Mouse (Mus musculus): ENCODE results near the gene Pfkfb2. TPM values are rescaled to one million over a fixed set of nuclear protein-coding genes. Genes with fewer than 3 reads are reported as not detected.

Pfkfb2 gene
- polyA plus RNA-seq (2015; fragmentation: Nextera tagmentation; extraction: Ambion mirVana): 17.3 and 20.2 TPM in 2 replicates

DNA sequence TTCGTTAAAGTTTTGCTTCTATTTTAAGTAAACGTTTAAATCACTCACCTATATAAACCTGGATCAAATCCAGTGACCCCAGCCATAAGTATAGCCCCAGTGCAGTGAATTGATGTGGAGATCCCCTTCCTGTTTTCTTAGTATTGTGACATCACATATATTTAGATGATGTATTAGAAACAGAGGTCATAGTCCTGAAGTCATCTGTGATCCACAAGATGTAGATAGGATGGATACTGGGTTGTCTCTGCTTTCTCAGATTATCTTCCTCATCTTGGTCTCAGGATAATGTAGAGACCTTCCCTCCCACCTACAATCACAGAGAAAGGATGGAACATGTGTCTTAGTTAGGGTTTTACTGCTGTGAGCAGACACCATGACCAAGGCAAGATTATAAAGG lies at the start of gene Pfkfb2:
TSS of gene Pfkfb2 (minus strand) at position 101 of the 400 bp plus-strand sequence.
- H3K4me1 ChIP-seq (replicated peaks): no peaks in the 10 kb centered on the region
- no peak within 1 kb of the TSS for H3K9ac ChIP-seq
- no peak for ATAC-seq (ENCODE audit: low FRiP score, low read depth)
- WGBS: 92% methylated on average over 2 of the region's 2 CpGs
- peaks cover 3% of the 10 kb centered on the region; the same call in 1 of the 2 replicates for H3K36me3 ChIP-seq
- no peaks in the 10 kb centered on the region for H3K9me3 ChIP-seq
- no peak within 1 kb of the TSS for H3K27ac ChIP-seq (replicated peaks)
- no peak within 1 kb of the TSS for H3K4me3 ChIP-seq
- H3K4me2 ChIP-seq: no peak within 1 kb of the TSS
- H3K27me3 ChIP-seq: no peaks in the 10 kb centered on the region

DNA sequence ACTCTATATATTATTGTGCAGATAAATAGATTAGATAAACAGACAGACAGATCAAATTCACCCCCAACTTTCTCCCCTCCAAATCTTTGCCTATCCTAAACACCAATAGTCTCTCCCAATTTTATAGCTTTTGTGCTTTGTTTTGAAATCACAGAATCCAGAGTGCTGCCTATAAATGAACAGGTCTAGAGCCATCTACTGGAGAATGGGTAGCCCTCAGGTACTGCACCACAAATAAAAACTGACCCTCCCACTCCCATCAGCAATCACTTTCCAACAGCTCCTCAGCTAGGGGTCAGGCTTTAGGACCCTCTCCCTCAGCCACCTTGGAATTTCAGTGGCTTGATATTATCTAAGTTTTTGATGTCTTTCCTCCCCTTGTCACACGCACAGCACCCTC lies 47.6 kb upstream of the Pfkfb2 start:
- no peaks in the 10 kb centered on the region for H3K27me3 ChIP-seq
- no peak overlapping the region for H3K4me2 ChIP-seq
- no peak overlapping the region for H3K27ac ChIP-seq (replicated peaks)
- H3K4me3 ChIP-seq: no peak overlapping the region
- H3K9me3 ChIP-seq: no peaks in the 10 kb centered on the region
- WGBS: 91% methylated on average over 1 of the region's 1 CpGs
- H3K9ac ChIP-seq: no peak overlapping the region
- no peaks in the 10 kb centered on the region for H3K36me3 ChIP-seq
- no peaks in the 10 kb centered on the region for H3K4me1 ChIP-seq (replicated peaks)
- no peak for ATAC-seq (ENCODE audit: low FRiP score, low read depth)

DNA sequence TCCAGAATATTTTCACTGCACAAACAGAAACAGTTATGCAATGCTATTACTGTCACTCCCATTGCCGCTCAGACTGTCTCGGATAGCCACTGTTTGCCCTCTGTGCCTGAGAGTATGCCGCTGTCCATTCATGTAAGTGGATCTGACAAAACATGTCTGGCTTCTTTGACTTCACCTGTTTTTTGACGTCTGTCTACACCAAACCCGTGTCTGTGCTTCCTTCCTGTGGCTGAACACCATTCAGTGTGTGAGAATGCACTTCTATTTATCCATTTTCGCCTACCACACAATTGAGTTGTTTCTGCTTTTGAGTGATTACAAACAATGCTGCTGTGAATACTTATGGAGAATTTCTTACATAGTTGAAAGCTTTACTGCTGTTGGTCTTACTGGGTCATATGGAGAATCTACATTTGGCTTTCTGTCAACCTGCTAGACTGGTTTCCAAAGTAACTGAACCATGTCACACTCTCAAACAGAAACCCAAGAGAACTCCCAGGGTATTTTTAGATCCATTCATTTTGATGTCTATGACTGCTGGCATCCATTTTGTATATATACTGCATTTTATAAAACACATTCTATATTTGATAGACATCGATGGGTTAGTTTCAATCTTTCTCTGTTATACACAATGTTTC lies 46.8 kb upstream of the Pfkfb2 start:
- Histone ChIP-seq H3K36me3 (no peaks in the 10 kb centered on the region), H3K4me3 (no peak overlapping the region), H3K4me2 (no peak overlapping the region), H3K27me3 (no peaks in the 10 kb centered on the region), H3K9ac (no peak overlapping the region), H3K9me3 (no peaks in the 10 kb centered on the region), H3K4me1 (replicated peaks) (no peaks in the 10 kb centered on the region), H3K27ac (replicated peaks) (no peak overlapping the region)
- ATAC-seq (ENCODE audit: low FRiP score, low read depth): no peak
- WGBS: 80% methylated on average over 7 of the region's 7 CpGs

DNA sequence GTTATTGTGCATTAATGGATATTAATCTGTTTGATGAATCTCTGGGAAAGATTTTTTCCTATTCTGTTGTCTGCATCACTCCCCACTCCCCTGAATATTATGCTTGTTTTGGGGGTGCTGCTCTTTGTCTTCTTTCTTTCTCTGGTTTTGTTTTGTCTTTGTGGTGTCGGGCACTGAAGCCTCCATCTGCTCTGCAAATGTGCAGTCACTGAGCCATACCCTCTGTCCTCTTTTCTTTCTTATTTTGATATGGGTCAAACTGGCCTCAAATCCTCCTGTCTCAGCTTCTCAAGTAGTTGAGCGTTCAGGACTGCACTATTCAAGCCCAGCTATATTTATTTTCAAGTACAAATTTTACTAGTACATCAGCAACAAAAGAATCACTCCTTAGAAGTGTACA lies 46.2 kb upstream of the Pfkfb2 start:
- Histone ChIP-seq H3K27ac (replicated peaks) (no peak overlapping the region), H3K4me3 (no peak overlapping the region), H3K36me3 (no peaks in the 10 kb centered on the region), H3K27me3 (no peaks in the 10 kb centered on the region), H3K4me1 (replicated peaks) (no peaks in the 10 kb centered on the region), H3K4me2 (no peak overlapping the region), H3K9me3 (no peaks in the 10 kb centered on the region), H3K9ac (no peak overlapping the region)
- ATAC-seq (ENCODE audit: low FRiP score, low read depth): no peak
- 33% methylated on average over 2 of the region's 2 CpGs for WGBS

DNA sequence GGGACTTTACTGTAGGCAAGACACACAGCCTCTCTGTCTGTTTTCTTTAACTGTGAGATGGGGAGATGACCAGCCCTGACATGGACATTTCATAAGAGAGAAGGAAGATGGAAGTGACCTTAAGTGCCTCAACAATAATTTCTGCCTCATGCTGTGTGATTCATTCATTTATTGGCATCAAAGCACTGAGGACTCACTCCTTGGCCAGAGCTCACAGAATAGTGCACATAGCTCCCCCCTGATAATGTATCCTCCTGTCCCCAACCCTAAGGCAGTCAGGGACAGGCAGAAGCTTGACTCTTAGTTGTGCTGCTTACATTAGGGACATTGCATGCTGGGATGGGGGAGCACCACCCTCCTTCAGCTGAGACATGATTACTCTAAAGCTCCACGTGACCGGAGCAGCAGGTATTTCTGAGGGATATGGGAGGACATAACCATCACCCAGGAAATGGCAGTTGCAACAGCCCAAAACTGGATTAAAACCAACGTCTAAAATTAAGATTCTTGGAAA lies 42.0 kb upstream of the Pfkfb2 start:
- no peak overlapping the region for H3K9ac ChIP-seq
- H3K27ac ChIP-seq (replicated peaks): no peak overlapping the region
- H3K4me2 ChIP-seq: no peak overlapping the region
- no peaks in the 10 kb centered on the region for H3K9me3 ChIP-seq
- H3K4me1 ChIP-seq (replicated peaks): no peaks in the 10 kb centered on the region
- no peak overlapping the region for H3K4me3 ChIP-seq
- WGBS: 75% methylated on average over 3 of the region's 3 CpGs
- H3K36me3 ChIP-seq: no peaks in the 10 kb centered on the region
- H3K27me3 ChIP-seq: no peaks in the 10 kb centered on the region
- no peak for ATAC-seq (ENCODE audit: low FRiP score, low read depth)

DNA sequence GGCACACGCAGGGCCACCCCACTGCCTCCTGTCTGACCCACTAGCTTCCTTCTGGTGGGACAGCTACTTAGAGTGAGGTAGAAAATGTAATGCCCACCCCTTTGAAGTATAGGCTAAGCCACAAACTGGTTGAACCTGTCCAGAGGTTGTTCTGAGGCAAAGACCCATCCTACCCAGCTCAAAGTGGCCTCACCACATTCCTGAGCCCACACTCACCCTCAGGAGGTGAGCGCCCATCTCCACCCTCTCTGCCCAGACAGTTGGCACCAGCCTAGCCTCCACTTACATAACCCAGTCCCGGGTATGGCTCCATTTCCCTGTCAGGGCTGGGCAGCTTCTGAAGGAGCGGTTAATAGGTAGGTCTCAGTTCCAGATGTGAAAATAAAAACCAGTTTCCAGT lies 41.4 kb upstream of the Pfkfb2 start:
- Histone ChIP-seq H3K4me2 (no peak overlapping the region), H3K36me3 (no peaks in the 10 kb centered on the region), H3K9ac (no peak overlapping the region), H3K27ac (replicated peaks) (no peak overlapping the region), H3K9me3 (no peaks in the 10 kb centered on the region), H3K4me1 (replicated peaks) (no peaks in the 10 kb centered on the region), H3K4me3 (no peak overlapping the region), H3K27me3 (no peaks in the 10 kb centered on the region)
- no peak for ATAC-seq (ENCODE audit: low FRiP score, low read depth)
- 87% methylated on average over 4 of the region's 4 CpGs for WGBS

DNA sequence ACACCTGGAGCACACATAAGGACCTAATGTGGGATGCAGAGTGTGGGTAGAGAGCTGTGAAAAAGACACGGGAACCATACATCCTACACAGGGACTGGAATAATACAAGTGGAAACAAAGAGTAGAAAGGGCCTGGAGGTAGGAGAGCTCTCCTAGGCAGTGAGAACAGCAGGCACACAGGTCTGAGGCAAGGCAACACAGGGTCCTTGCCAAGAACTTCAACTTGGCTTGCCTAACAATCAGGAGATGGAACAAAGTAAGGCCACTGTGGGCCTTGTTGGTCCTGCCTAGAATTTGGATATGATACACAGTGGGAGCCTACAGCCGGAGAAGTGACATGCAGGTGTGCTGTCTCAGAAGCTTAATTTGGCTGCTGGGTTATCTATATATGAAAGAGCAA lies 40.9 kb upstream of the Pfkfb2 start:
- 93% methylated on average over 2 of the region's 2 CpGs for WGBS

DNA sequence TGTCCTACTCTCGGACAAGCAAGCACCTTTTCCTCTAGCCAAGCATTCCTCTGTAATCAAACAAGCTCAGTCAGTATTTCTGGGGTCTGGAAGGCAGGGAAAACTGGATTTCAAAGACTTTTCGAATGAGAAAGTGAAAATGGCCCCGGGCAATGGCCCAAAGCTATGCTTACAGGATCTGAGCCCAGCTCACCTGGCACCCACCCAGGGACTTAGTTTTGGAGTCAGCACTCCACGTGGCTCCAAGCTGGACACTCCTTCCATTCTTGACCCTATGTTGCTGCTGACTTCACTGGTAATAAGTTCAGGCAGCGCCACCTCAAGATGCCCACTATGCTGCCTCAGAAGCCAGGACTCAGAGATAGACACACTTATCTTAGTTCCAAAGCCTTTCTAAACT lies 38.0 kb upstream of the Pfkfb2 start:
- Histone ChIP-seq H3K9me3 (no peaks in the 10 kb centered on the region), H3K36me3 (no peaks in the 10 kb centered on the region), H3K4me1 (replicated peaks) (no peaks in the 10 kb centered on the region), H3K27ac (replicated peaks) (no peak overlapping the region), H3K27me3 (no peaks in the 10 kb centered on the region), H3K4me2 (no peak overlapping the region), H3K4me3 (no peak overlapping the region), H3K9ac (no peak overlapping the region)
- WGBS: 86% methylated on average over 5 of the region's 5 CpGs
- no peak for ATAC-seq (ENCODE audit: low FRiP score, low read depth)

More for the DNA sequence above, 40.9 kb upstream of the Pfkfb2 start:
- Histone ChIP-seq H3K36me3 (no peaks in the 10 kb centered on the region), H3K9ac (no peak overlapping the region), H3K27me3 (no peaks in the 10 kb centered on the region), H3K9me3 (no peaks in the 10 kb centered on the region), H3K4me1 (replicated peaks) (no peaks in the 10 kb centered on the region), H3K27ac (replicated peaks) (no peak overlapping the region), H3K4me3 (no peak overlapping the region), H3K4me2 (no peak overlapping the region)
- no peak for ATAC-seq (ENCODE audit: low FRiP score, low read depth)

DNA sequence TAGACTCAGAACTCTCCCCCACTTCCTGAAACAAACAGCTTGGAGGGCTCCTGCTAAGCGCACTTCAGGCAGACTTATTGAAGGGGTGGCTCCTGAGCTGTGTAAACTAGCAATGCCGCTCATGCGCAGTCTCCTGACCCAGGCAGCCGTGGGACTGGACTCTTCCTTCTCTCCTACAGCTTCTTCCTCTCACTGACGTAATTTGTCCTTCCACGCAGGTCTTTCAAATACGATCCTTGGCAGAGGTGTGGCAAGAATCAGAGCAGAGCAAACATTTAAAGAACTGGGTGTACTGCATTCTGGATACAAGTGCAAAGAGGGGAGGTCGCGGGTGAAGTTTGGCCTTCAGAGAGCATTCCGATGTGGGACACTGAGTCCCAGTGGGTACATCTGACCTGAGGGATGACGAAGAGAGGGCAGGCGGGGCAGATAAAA lies 35.0 kb upstream of the Pfkfb2 start:
- no peaks in the 10 kb centered on the region for H3K27me3 ChIP-seq
- no peak overlapping the region for H3K4me2 ChIP-seq
- no peaks in the 10 kb centered on the region for H3K4me1 ChIP-seq (replicated peaks)
- no peaks in the 10 kb centered on the region for H3K36me3 ChIP-seq
- no peak for ATAC-seq (ENCODE audit: low FRiP score, low read depth)
- 92% methylated on average over 12 of the region's 12 CpGs for WGBS
- no peak overlapping the region for H3K27ac ChIP-seq (replicated peaks)
- H3K9me3 ChIP-seq: no peaks in the 10 kb centered on the region
- H3K4me3 ChIP-seq: no peak overlapping the region
- no peak overlapping the region for H3K9ac ChIP-seq

DNA sequence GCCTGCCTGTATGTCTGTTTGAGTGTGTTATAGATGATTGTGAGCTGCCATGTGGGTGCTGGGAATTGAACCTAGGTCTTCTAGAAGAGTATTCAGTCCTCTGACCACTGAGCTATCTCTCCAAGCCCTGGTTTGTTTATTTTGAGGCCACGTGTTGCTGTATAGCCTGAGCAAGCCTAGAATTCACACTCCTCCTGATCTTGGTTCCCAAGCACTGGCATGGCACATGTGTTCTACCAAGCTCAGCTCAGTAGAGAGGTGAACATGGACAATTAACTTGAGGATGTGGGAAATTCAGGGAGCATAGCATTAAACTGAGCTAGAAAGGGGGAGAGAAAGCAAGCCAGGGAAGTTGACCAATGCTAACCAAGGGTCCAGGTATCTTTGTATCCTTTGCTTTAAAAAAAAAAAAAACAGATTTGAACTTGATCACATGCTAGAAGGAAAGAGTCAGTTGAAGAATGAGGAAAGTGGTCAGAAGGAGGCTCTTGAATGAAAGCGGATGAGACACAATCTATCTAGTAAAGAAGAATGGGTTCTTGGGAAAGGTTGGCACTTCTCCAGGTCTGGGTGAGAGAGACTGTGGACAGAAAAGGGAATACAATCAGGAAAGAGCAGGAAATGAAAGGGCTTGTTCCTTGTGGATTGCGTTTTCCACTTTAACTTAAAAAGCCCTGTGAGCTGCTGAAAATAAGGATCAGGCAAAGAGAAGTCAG lies 33.1 kb upstream of the Pfkfb2 start:
- no peaks in the 10 kb centered on the region for H3K27me3 ChIP-seq
- no peak overlapping the region for H3K4me2 ChIP-seq
- no peak overlapping the region for H3K4me3 ChIP-seq
- H3K4me1 ChIP-seq (replicated peaks): no peaks in the 10 kb centered on the region
- no peaks in the 10 kb centered on the region for H3K36me3 ChIP-seq
- 83% methylated on average over 3 of the region's 3 CpGs for WGBS
- no peak overlapping the region for H3K27ac ChIP-seq (replicated peaks)
- no peak for ATAC-seq (ENCODE audit: low FRiP score, low read depth)
- H3K9ac ChIP-seq: no peak overlapping the region
- no peaks in the 10 kb centered on the region for H3K9me3 ChIP-seq

DNA sequence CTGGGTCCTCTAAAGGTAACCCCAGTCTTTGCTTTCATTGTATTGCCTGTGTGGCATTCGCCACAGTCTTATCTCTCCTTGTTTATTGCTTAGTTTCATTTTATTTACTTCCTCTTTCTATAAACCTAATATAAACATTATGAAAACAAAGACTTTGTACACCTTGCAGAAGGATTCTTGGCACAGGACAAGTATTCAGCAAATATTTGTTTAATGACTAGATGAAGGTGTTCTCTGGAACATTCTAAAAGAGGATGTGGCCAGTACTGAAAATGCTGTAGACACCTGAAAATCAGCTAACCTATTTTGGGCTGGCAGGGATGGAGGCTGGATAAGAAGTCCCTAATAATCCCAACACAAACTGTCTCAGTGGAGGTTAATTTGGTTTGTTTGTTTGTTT lies 32.5 kb upstream of the Pfkfb2 start:
- Histone ChIP-seq H3K27me3 (no peaks in the 10 kb centered on the region), H3K4me2 (no peak overlapping the region), H3K36me3 (no peaks in the 10 kb centered on the region), H3K9me3 (no peaks in the 10 kb centered on the region), H3K9ac (no peak overlapping the region), H3K27ac (replicated peaks) (no peak overlapping the region), H3K4me3 (no peak overlapping the region), H3K4me1 (replicated peaks) (no peaks in the 10 kb centered on the region)
- no peak for ATAC-seq (ENCODE audit: low FRiP score, low read depth)
- 89% methylated on average over 1 of the region's 1 CpGs for WGBS

DNA sequence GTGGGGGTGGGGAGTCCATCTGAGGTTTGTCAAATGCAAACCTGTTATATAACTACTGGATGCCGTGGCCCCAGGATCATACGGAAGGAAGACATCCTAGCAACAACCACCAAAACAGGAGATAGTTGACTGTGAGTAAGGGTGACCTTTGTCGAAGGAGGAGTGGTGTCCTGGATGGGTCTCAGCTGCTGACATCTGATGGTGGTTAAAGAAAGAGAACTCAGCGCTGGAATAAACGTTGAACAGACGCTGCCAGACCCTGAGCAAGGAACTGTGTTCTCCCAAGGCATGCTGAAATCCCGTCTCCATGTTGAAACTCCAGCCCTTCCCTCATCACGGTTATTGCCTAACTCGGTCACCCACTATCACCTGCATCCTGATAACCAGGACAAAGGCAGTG lies 30.6 kb upstream of the Pfkfb2 start:
- WGBS: 89% methylated on average over 9 of the region's 9 CpGs
- ATAC-seq (ENCODE audit: low FRiP score, low read depth): no peak

More for the DNA sequence above, 30.6 kb upstream of the Pfkfb2 start:
- Histone ChIP-seq H3K4me3 (no peak overlapping the region), H3K9me3 (no peaks in the 10 kb centered on the region), H3K36me3 (no peaks in the 10 kb centered on the region), H3K4me1 (replicated peaks) (no peaks in the 10 kb centered on the region), H3K27ac (replicated peaks) (no peak overlapping the region), H3K9ac (no peak overlapping the region), H3K27me3 (no peaks in the 10 kb centered on the region), H3K4me2 (no peak overlapping the region)

All from hindbrain, embryonic 15.5 days (tissue).